9 mouse cellular contexts compared by ENCODE assay signal in the genomic region with DNA sequence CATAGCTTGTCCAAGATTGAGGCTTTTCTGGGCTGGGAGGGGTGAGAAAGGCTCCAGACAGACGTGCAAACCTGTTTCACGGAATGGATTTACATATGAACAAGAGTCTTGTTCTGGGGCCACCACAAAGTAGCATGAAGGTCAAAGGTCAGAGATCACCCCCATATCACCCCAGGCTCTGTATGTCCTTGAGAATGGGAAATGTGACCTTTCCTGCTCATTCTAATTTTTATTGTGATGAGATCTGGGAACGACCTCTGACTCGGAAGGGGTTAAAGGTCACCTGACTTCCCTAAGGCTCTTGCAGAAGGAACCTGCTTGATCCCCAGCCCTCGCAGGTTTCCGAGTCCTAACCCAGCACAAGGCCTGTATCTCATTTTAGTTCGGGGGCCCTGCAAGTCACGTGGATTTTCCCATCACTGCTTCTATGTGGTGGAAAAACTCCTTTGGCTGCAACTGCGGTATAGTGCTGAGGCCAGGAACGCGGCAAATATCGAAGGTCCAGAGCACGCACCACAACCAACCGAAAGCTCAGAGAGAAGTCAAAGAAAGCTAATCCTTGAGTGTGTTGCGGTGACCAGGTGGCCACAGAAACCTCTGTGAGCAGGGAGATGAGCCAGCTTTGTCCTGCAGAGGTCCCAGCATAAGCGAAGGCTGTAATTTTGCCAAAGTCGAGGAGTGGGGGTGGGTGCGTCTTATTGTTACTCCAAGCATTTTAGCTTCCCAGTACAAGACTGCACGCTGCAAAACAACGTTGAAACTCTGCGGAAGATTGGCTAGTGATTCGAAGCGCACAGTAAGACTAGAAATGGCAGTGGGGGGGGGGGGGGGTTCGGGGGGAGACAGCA.
A peak's percentile ranks its signal among the peaks of the same experiment; 100 is the strongest.
DNase-seq lines count a peak whose midpoint lies in the region; ATAC-seq lines count a peak whose summit lies in the region.
"Had no signal": no experiment of that assay in that cellular context is flagged by ENCODE, and none has a peak within 500 bp of the region (broad histone marks: within the 10 kb centered on the region; RNA-seq: fewer than 3 reads in every experiment).

No protein-coding gene starts in this region.

- no peaks in the 10 kb centered on the region for H3K27me3 ChIP-seq in intestine, embryonic 14.5 days (replicated peaks; ENCODE audit: control insufficient read depth, insufficient read depth, low read length)
- no peaks in the 10 kb centered on the region for H3K27me3 ChIP-seq in stomach, embryonic 14.5 days (ENCODE audit: control insufficient read depth, insufficient read depth, low read length)

- peaks cover 11% of the 10 kb centered on the region for H3K4me1 ChIP-seq in intestine, embryonic 14.5 days (replicated peaks; ENCODE audit: control insufficient read depth, insufficient read depth, low read length)
- peaks cover 10% of the 10 kb centered on the region for H3K4me1 ChIP-seq in stomach, embryonic 14.5 days (ENCODE audit: control insufficient read depth, insufficient read depth, low read length)

- no peak overlapping the region; the same call in 1 of the 2 replicates for H3K27ac ChIP-seq in intestine, embryonic 14.5 days (ENCODE audit: low read depth)
- H3K27ac ChIP-seq in stomach, embryonic 14.5 days (ENCODE audit: low read length) = no peak overlapping the region
- H3K27ac ChIP-seq: macrophage had no signal

- no peak for DNase-seq in frontal cortex, postnatal 14 days (ENCODE audit: low spot score in 2 of 2)
- DNase-seq in retina, embryonic 14.5 days (ENCODE audit: low spot score) = peak; percentile 44
- no peak for DNase-seq in retina, postnatal 1 day
- no peak for DNase-seq in intestine, embryonic 14.5 days (ENCODE audit: low spot score)
- DNase-seq in gastrocnemius, adult 18-20 months (ENCODE audit: low spot score) = no peak
- DNase-seq in spleen, postnatal 14 days (ENCODE audit: low spot score in 2 of 2) = no peak

- H3K36me3 ChIP-seq in intestine, embryonic 14.5 days (ENCODE audit: control insufficient read depth, insufficient read depth, low read length) = no peaks in the 10 kb centered on the region
- H3K36me3 ChIP-seq in stomach, embryonic 14.5 days (ENCODE audit: control insufficient read depth, insufficient read depth, low read length) = no peaks in the 10 kb centered on the region

- no peak overlapping the region for H3K9ac ChIP-seq in intestine, embryonic 14.5 days (ENCODE audit: low read length)
- no peak overlapping the region for H3K9ac ChIP-seq in stomach, embryonic 14.5 days (replicated peaks; ENCODE audit: low read depth, low read length)

- H3K4me3 ChIP-seq in intestine, embryonic 14.5 days (ENCODE audit: low read depth, low read length) = no peak overlapping the region
- peak overlapping the region; percentile 22; the same call in 1 of the 2 replicates for H3K4me3 ChIP-seq in stomach, embryonic 14.5 days (ENCODE audit: low read depth, low read length)

- H3K4me2 ChIP-seq in intestine, embryonic 14.5 days (ENCODE audit: low read length) = peak overlapping the region; percentile 48
- peak overlapping the region; percentile 44 for H3K4me2 ChIP-seq in stomach, embryonic 14.5 days (replicated peaks; ENCODE audit: low read depth, low read length)

- WGBS in intestine, embryonic 14.5 days = 41% methylated on average over 24 of the region's 24 CpGs
- 36% methylated on average over 24 of the region's 24 CpGs for WGBS in stomach, embryonic 14.5 days

- peak; percentile 22; the same call in 1 of the 2 replicates for ATAC-seq in frontal cortex, adult (ENCODE audit: low TSS enrichment)
- 0 out of 2 replicates have a peak, but pooled peaks have one; percentile 36 for ATAC-seq in intestine, embryonic 14.5 days (replicated peaks; ENCODE audit: low FRiP score, low TSS enrichment, low read depth)
- no peak for ATAC-seq in stomach, embryonic 14.5 days (ENCODE audit: insufficient number of reproducible peaks, insufficient read depth, low FRiP score, low read depth)

- H3K9me3 ChIP-seq in intestine, embryonic 14.5 days (ENCODE audit: control insufficient read depth, low read length) = no peaks in the 10 kb centered on the region
- H3K9me3 ChIP-seq in stomach, embryonic 14.5 days (ENCODE audit: control insufficient read depth, low read depth, low read length) = no peaks in the 10 kb centered on the region
